Mouse (Mus musculus) heart, postnatal 36 days (tissue): ENCODE measurements around the gene Tmem167. TPM values are rescaled to one million over a fixed set of nuclear protein-coding genes. Genes with fewer than 3 reads are reported as not detected.
"Not testable (repeated sequence)": the region's sequence is repeated elsewhere in the genome, so short reads cannot be mapped to it uniquely, and the experiment has no call there.

Experiments used
- DNase-seq, 2 experiments: peaks; one replicate each; pipeline ENCODE4 v3.0.0; 2021 to 2022
- intact Hi-C: fragments of 180-260 bp; cut with DNase I; formaldehyde crosslinking; loops from one replicate; pipeline ENCODE4 v1.15.1; 2025
- total RNA-seq, 2 experiments: library from RNA; stranded (reverse); gene quantifications; 2 replicates each; pipeline ENCODE4 v1.2.3; 2021

The Tmem167 gene
- 1 to 10 TPM; 5.0 to 6.9 TPM for total RNA-seq

DNA sequence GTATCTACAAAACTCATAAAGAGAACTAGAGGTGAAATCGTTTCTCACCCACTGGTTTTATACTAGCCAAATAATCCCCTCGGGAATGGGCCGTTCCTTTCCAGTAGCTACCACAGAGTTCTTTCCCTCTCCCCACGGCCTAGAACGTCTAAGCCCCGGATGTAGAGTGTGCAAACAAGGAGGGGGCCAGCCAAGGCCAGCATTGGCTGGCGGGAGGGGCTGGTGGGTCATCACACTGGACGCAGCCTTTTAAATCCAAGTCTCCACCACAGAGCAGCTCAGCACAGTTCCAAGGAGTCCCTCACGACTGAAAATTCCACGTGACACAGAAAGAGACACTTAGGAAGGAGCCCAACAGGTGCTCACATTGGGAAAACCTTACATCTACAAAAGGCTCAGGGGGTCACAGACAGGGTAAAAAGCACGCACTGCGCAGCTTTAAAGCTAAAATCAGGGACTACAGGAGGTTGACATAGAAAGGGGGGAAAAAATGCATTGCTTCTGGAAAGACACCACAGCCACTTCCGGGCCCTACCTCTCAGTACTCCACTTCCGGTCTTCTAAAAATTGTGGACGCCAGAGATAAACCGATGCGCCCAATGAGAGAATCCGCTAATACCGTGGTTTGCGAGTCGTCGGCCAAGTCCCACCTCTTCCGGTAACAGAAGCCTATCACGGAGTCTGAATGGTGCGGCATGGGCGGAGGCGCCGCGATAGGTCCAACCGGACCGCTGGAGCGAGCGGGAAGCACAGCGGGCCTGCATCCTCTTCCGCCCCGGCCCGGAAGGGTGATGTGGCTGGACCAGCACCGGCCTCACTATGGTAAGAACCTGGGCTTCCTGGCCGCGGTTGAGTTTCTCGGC, at the start of gene Tmem167, which contains the start of gene Xrcc4:
TSS of gene Tmem167 (plus strand) at position 162 of the 863 bp plus-strand sequence.
TSS of gene Xrcc4 (minus strand) at position 647 of the 863 bp plus-strand sequence.
- intact Hi-C loops, result loop anchor here (5.0 kb wide), 3 partner anchors 347 to 798 kb away; partner anchors contain the start of gene Vcan
- DNase-seq, result peak; percentile 95 to 96

DNA sequence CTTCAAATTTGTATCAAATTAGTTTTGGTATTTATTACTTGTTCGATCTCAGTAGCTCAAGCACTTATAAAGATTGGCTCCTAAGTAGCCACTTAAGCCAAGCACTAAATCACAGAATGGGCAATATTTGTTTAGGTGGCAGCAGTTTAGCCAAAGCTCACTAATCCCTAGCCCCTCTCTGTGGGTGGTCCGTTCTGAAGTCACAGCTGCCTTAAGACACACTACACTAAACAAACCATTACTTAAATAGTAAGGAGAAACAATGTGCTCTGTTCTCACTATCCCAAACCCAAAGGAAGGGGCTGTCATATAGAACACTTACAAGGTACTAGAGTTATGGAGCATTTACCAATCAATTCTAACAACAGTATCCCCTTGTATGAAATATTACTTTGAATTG, 49.3 kb upstream of the Tmem167 start:
- intact Hi-C loops, result no loop called here
- no peak for DNase-seq

DNA sequence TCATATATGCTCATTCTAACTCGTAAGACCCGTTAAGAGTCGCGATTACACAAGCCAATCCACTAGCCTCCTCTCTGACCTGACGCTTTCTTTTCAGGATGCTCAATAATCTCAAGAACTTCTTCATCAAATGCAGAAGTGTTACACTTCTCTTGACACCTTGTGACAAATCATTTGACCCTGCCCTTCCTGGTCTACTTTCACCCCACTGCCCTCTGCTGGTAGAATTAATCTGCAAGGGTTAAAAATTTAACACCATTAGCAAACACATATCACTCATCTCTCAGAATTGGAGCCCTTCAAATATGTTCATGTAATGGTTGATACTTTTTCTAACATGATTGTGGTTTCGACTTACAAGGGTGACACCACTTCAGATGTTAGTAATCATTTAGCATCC, 37.2 kb upstream of the Tmem167 start:
- DNase-seq, result no peak
- intact Hi-C loops, result no loop called here

DNA sequence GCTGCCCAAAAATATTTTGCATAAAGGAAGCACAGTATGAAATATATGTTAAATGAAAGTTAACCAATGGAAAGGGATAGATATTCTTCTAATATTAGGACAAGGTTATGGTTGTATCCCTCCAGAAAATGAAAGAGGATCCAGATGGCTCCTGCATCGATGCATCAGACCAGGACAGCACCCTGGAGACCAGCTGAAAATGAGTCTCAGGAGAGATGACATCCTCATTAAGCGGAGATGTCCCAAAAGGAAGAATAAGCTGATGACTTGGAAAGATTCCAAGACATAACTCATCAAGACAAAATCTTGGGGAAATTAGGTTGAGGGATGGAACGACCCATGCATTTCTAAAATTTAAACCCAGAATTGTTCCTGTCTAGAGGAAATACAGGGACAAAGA, 36.5 kb upstream of the Tmem167 start:
- intact Hi-C loops, result no loop called here
- no peak for DNase-seq

DNA sequence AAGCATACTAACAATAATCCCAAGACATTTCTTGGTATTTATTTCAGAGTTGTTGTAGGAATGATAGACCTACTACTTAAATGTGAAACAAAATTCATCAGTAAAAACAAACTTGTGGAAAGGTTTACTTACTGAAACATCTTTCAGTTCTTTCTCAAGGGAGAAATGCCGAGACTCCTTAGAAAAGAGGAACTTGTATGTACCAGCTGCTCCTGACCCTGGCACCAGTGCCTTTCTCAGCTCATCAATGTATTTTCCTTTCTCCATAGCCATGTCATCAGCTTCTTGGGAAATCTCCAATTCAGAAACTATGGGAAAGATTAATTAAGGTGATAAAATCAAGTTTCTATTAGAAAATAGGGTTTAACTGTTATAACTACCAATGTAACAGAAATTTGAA, 27.0 kb upstream of the Tmem167 start:
- no peak for DNase-seq
- intact Hi-C loops, result no loop called here

DNA sequence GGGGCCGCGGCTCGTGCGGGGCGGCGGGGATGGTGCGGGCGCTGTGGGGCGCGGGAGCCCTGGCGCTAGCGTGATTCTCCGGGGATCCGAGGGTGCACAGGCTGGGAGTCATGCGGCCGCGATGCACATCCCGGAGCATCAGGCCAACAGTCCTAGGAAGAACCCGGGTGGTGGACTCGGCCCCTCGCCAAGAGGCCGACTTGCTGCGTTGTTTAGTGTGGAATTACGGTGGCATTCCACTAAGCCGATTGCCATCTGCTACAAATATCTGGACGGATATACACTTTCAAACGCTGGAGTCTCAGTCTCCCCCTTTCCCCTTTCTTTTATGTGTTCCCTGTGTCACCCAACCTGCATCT, 881 bp downstream of the Tmem167 start:
- intact Hi-C loops, result loop anchor here (5.0 kb wide), 3 partner anchors 348 to 797 kb away; partner anchors contain the start of gene Vcan
- no peak for DNase-seq

DNA sequence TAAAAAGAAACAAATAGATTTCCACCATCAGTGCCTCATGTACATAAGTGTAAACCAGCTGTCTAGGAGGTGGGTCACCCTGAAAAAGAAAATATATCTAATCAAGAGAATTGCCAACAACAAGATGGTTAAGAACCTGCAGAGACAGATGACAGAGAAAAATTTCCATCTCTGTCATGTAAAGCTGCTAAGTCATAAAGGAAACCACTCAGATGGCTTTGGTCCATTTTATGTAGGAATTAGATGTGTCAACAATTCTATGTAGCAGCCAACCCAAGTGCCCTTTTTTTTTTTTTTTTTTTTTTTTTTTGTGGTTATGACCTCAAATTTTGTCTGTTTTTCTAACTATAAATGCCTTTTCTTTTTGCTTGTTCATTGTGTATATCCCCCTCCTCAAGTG, 12.6 kb downstream of the Tmem167 start:
- intact Hi-C loops, result no loop called here
- DNase-seq, result no peak

DNA sequence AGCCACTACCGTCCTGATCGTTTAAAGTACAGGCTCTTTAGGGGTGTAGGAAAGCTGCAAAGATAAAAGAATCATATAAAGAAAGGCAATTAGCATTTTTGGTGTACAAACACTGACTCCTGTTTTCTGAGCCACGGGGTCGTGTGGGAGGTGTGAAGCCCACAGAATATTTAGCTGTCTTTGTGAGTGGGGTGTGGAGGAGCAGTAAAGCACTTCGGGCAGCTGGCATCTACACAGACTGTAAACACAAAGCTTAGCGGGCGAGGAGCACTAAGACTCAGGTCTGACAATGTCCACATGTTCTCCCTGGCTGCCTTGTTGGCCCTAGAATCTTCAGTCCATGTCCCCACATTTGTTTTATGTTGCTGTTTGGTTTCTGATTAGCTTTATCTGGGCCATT, 17.2 kb downstream of the Tmem167 start:
- no peak for DNase-seq
- intact Hi-C loops, result no loop called here

DNA sequence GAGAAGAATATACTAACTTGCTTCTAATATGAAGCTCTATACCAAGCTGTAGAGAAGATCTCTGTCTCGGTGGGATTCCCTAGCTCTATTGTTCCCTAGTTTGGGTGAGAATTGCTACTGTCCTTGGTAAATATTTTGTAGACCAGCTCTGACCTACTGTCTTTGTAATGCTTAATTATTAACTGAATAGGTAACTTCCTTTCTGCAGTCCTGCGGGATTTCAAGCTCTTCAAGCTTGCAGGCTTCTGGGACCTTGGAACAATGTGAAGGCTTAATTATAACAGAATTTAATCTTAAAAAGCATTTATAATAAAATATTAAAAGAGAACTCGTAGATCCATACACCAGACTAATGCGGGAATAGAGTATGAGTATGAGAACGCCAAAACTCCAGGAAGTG, 19.8 kb downstream of the Tmem167 start:
- intact Hi-C loops, DNase-seq: not testable (repeated sequence)

DNA sequence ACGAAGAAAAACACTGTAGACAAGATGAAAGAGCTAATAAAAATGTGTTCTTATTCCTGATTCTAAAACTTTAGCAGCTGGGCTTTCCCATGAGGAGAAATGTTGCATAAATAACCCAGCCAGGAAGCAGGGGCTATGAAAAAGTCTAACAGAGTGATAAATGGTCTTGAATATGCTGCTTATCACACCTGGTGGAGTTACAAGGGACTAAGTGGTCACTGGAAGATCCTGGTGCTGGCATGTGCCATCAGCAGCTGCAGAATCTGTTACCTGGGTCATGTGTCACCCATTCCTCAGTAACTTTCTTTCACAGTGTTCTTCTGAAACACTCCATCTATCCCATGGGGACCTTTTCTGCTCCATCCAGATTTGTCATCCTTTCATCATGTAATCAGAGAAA, 22.8 kb downstream of the Tmem167 start:
- DNase-seq, result no peak
- intact Hi-C loops, result no loop called here

DNA sequence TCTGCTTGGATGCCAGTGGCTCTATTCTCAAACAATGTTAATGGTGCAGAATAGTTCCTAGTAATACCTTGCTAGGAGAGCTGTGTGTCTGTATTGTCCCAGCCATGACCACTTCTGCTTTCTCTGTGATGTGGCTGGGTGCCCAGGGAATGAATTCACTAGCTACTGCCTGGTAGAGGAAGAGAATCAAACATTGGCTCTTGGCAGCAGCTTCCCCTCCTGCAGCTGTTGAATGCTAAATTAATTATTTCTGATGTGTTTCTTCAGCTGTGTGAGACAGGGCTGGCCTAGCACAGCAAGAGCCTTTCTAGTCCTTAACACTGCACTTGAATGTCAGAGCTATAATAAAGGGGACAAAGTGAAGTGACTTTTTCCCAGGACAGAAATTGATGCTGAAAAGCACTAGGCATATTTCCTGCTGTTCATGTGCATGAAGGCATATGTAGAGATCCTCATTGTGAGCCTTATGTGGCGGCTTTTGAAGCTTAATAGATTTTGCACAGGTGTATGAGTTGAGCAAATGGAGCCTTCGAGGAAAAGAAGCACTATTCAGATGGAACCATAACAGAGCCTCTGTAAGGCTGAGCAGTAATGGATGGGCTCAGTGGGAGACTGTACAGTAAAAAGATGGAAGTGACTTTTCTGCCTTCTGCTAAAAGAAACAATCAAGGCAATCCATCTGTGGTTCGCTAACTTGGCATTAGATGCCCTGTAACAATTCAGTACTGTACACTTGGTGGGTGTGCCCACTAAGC, 47.4 kb downstream of the Tmem167 start:
- DNase-seq, result peak in 1 of 2 experiments; percentile 2
- intact Hi-C loops, result no loop called here

DNA sequence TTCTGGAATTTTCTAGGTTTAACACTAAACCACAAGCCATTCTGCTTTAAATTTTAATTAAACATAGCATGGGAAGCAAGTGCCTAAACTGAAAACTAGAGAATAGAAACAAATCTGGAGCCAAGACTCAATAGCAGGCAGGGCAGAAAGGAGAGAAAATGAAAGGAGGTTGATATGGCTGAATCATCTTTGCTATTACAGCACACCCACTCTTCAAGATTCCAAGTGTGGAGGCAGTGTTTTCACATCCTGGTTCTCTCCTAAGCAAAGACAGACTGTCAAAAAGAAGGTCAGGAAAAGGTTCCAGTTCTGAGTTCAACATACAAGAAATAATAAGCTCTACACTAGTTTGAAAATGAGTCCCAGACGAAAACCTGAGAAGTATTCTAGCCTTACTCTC, 52.8 kb downstream of the Tmem167 start:
- intact Hi-C loops, result no loop called here
- no peak for DNase-seq

DNA sequence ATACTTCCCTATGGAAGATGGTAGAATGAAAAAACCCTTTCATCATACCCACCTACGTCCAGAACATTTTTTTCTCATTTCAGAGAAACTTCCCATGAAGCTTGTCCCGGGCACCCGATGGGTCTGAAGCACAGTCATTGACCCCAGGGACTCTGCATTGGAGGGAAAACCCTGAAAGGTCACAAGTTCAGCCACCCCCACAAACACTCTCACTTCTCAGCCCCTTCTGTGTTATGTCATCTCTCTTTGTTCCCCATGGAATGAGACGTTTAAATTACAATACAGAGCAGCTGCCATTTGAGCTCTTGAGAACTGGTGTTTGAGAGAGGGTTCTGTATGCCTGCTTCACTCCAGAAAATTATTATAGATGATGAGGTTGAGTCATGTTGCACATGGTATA, 54.3 kb downstream of the Tmem167 start:
- intact Hi-C loops, result no loop called here
- DNase-seq, result no peak

DNA sequence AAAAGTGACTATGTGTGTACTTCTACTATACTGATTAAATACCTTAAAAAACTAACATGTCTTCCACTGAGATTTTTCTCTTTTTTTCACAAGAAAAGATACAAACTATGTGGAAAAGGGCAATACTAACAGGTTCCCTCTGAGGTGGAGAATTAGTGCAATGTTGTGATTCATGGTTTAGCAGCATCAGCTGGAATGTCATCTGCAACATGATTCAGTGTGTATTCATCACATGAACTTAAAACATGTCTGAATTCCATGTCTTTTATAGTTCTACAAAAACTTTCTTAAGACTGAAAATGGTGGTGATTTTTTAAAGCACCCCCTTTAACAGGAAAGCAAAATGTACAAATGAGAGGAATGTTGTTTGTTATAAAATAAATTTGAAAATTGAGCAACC, 63.0 kb downstream of the Tmem167 start:
- intact Hi-C loops, result no loop called here
- DNase-seq, result no peak

DNA sequence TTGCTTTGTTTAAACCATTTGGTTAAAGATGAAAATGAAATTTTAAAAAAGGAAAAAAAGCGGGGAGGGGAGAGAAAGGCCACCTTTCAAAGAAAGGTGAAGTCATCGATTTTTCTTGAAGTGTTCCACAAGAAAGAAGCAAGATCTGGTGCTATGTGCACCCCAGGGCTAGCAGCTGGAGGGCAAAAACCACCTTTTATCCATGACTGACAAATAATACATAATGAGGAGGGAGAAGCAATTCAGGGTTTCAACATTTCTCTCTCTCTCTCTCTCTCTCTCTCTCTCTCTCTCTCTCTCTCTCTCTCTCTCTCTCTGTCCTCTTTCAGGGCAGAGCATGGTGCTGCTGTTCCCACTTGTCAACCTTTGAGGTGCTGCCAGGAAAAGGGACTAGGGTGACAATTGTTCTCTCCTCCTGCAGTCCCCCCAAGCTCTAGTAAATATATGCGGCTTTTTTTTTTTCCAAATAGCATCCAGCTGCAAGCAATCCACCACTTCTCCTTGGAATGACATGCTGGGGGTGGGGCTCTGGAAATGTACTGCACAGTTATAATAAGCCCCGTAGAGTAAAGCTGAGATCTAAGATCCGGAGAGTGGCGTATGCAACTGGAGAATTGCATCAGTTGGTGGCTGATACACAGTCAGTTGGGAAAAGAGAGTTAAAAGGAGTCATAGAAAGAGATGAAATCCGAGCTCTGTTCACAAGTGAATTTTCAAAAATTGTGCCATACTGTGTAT, 63.8 kb downstream of the Tmem167 start:
- intact Hi-C loops, result no loop called here

DNA sequence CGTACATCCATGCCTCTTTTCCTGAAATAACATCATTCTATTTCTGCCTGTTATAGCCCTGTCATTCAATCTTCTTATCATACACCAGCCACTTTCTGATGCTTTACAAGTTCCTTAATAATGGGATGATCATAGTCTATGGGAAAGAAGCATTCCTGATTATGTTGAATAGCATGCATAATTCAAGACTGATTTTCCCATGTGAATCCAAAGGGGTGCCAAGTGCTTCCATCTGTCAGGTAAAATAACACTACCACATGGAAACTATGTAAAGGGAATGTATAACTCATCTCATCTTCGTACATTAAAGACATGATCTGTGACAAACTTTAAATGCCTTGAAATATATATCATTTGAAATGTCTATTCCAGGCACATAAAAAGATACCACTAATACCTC, 75.2 kb downstream of the Tmem167 start:
- intact Hi-C loops, result no loop called here
- DNase-seq, result no peak

More for the DNA sequence above, 63.8 kb downstream of the Tmem167 start:
- DNase-seq, result no peak

DNA sequence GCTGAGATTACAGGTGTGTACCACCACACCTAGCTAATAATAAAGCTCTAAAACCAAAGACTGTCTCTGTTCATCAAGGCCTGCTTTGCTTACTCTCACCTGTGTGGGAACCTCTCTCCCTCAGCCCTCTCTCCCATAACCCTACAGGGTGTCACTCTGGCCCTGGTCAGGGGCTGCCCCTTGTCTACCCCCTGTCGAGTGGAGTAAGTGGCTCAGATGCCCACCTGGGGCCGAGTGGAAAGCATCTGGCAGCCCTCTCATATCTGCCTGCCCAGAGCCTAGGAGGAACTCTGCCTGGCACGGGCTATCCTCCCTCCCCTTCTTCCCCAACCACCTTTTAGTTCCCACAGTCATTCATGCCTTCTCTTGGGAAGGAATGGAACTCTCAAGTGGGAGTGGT, 78.1 kb downstream of the Tmem167 start:
- intact Hi-C loops, result no loop called here
- DNase-seq, result no peak

DNA sequence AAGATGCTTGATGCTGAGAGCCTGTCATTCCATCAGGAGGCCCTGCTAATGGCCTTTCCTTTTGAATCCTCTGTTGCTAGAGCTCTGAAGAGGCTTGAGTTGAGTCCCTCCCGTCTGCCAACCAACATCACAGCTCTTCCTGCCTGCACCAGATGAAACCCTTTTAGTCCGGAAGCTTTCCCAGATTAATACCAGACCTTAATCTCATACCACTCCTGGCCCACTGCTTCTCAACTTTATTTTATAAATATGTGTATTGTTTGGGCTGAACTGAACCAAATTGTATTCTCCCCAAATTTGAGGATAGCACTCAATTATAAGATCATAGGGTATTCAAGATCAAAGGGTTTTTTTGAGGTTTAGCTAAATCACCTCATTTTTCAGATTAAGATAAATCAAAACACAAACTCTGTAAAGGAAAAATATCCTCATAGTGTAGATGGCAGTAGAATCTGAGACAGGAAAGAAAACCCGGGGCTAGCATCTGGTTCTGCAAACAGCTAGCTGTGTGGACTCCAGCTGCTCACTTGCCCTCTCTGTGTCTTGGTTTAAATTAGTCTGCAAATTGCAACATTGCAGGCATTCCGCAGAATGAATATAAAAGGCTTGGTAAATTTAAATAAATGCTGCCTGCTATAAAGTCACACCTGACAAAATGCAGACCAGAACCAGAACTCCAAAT, 81.3 kb downstream of the Tmem167 start:
- no peak for DNase-seq
- intact Hi-C loops, result no loop called here

DNA sequence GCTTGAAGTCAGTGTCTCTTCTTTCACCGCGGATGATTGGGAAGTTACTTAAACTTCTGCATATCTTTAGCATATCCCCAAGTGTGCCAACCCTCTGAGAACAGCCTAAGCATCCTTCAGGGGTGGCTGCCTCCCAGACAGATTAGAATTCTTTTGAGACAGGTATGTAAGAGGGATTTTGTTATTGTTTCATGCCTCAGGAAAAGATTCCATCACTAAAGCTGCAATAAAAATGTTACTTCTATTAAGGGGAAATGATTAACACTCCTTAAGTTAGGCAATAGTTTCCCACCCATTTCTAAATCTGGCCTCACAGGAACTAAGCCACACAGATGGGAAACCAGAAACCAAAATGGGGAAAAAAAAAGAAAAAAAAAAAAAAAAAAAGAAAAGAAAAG, 81.9 kb downstream of the Tmem167 start:
- intact Hi-C loops, result no loop called here
- no peak for DNase-seq

DNA sequence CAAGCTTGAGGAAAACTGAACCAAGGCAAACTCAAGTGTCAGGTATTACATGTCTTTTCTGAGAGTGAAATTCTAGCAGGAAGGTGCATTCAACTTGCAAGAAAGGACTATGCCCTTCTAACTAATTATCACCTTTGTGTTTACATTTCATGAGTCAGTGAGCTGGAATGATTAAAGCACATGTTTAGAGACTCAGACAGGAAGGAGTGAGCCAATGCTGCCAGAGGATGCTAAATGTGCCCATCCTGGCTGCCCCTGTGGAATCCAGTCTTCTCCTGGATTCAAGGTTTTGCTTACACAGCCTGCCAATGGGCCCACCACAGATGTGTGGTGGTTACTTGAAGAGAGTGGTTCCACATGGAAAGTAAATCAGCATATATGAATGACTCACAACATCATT, 82.5 kb downstream of the Tmem167 start:
- intact Hi-C loops, result no loop called here
- no peak for DNase-seq

DNA sequence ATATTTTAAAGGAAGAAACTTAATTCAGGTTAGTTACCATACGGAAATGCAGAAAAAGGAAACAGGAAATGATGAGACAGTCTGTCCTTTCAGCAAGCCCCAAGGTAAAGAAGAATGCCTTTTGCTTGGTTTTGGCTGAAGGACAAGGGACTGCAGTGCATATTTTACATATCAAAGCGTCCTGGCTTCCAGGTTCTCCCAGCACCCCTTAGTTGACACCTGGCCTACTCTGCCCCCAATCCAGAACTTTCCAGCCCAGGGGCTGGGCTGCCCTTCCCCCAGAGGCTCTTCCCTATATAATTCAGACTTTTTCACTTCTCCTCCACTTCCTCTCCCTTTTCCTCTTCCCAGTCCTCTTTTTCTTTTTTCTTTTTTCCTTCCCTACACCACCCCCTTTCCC, 86.7 kb downstream of the Tmem167 start:
- intact Hi-C loops, result no loop called here
- DNase-seq, result no peak
